Mouse (Mus musculus) bone marrow, adult 2 months (tissue): ENCODE results near the gene Zfp410. TPM values are rescaled to one million over a fixed set of nuclear protein-coding genes. Genes with fewer than 3 reads are reported as not detected.

ENCODE experiments used
- H3K27ac ChIP-seq: fragments of 200-500 bp; 2 replicates; pipeline ENCODE4 v1.5.1; 2012; ENCODE audit warnings: low read depth, mild to moderate bottlenecking, control low read depth, inconsistent platforms, low read length; ENCODE audit not compliant: control insufficient read depth, poor library complexity, insufficient read depth
- H3K4me1 ChIP-seq: fragments of 200-500 bp; 2 replicates; pipeline ENCODE4 v1.6.1; 2011; ENCODE audit warnings: low read length; ENCODE audit not compliant: control insufficient read depth, insufficient read depth
- H3K4me3 ChIP-seq: fragments of 200-500 bp; replicated peaks from 2 replicates; pipeline ENCODE3; 2011; ENCODE audit warnings: mild to moderate bottlenecking, low read depth, low read length, control low read depth; ENCODE audit not compliant: control insufficient read depth
- CTCF ChIP-seq: fragments of 200-500 bp; IDR thresholded peaks from 2 replicates; pipeline ENCODE4 v1.5.1; 2011; ENCODE audit warnings: low read length, control low read depth; ENCODE audit not compliant: control insufficient read depth, insufficient read depth
- POLR2A ChIP-seq: fragments of 200-500 bp; IDR thresholded peaks from 2 replicates; pipeline ENCODE4 v1.6.1; 2011; ENCODE audit warnings: low read depth, mild to moderate bottlenecking, control low read depth, low read length, borderline replicate concordance; ENCODE audit not compliant: control insufficient read depth
- WGBS: fragments of 180-500 bp; shearing (Covaris S2); methylation state at CpG from one replicate; pipeline ENCODE4 v1.1.7; 2018; 5-methylcytosine and 5-hydroxymethylcytosine counted together
- polyA plus RNA-seq: library from polyadenylated mRNA; stranded (reverse); fragments of >200 nt; gene quantifications from 2 replicates; pipeline ENCODE4 v1.2.4, GENCODE M21; 2011; ENCODE audit warnings: low replicate concordance; ENCODE audit not compliant: missing spikeins, insufficient read depth, insufficient read length

Zfp410 gene
- 29.1 and 31.8 TPM in 2 replicates for polyA plus RNA-seq

GRCm38 (mm10) chr12:84316721-84317621, at the start of gene Zfp410:
Zfp410 (plus strand) TSS chr12:84316852.
- TF ChIP-seq CTCF (no peak), POLR2A (peak; percentile 73)
- Histone ChIP-seq H3K4me3 (peak within 1 kb of the TSS; percentile 98), H3K4me1 (no peaks in the 10 kb centered on the region; the same call in 1 of the 2 replicates), H3K27ac (peak within 1 kb of the TSS; percentile 82)
- WGBS, result under 1% methylated on average over 77 of the region's 77 CpGs

GRCm38 (mm10) chr12:84267264-84267663, 49.4 kb upstream of the Zfp410 start:
- no peak for TF ChIP-seq POLR2A
- TF ChIP-seq CTCF, result no peak
- Histone ChIP-seq H3K4me3 (no peak overlapping the region), H3K4me1 (no peaks in the 10 kb centered on the region), H3K27ac (no peak overlapping the region)
- WGBS, result 72% methylated on average over 2 of the region's 2 CpGs

GRCm38 (mm10) chr12:84273366-84273765, 43.3 kb upstream of the Zfp410 start:
- Histone ChIP-seq H3K27ac (no peak overlapping the region), H3K4me3 (no peak overlapping the region), H3K4me1 (peaks cover 1% of the 10 kb centered on the region; the same call in 1 of the 2 replicates)
- TF ChIP-seq CTCF (no peak), POLR2A (no peak)
- 64% methylated on average over 5 of the region's 5 CpGs for WGBS

- no peak for TF ChIP-seq CTCF
- no peak for TF ChIP-seq POLR2A
- Histone ChIP-seq H3K4me1 (peaks cover 1% of the 10 kb centered on the region; the same call in 1 of the 2 replicates), H3K4me3 (no peak overlapping the region), H3K27ac (peak overlapping the region; percentile 32; the same call in 1 of the 2 replicates)
- WGBS, result 25% methylated on average over 9 of the region's 9 CpGs
Observed at GRCm38 (mm10) chr12:84275288-84275687, 41.4 kb upstream of the Zfp410 start.

GRCm38 (mm10) chr12:84276288-84276687, 40.4 kb upstream of the Zfp410 start:
- Histone ChIP-seq H3K27ac (no peak overlapping the region), H3K4me3 (no peak overlapping the region), H3K4me1 (peaks cover 1% of the 10 kb centered on the region; the same call in 1 of the 2 replicates)
- 33% methylated on average over 2 of the region's 2 CpGs for WGBS
- TF ChIP-seq POLR2A (no peak), CTCF (no peak)

GRCm38 (mm10) chr12:84276799-84277198, 39.9 kb upstream of the Zfp410 start:
- WGBS, result 83% methylated on average over 4 of the region's 4 CpGs
- peaks cover 1% of the 10 kb centered on the region; the same call in 1 of the 2 replicates for H3K4me1 ChIP-seq
- no peak overlapping the region for H3K4me3 ChIP-seq
- H3K27ac ChIP-seq, result no peak overlapping the region
- no peak for TF ChIP-seq POLR2A
- no peak for TF ChIP-seq CTCF

GRCm38 (mm10) chr12:84277832-84278231, 38.8 kb upstream of the Zfp410 start:
- H3K27ac ChIP-seq, result no peak overlapping the region
- TF ChIP-seq CTCF, result no peak
- TF ChIP-seq POLR2A, result no peak
- H3K4me1 ChIP-seq, result peaks cover 1% of the 10 kb centered on the region; the same call in 1 of the 2 replicates
- 89% methylated on average over 3 of the region's 3 CpGs for WGBS
- no peak overlapping the region for H3K4me3 ChIP-seq

- no peak overlapping the region for H3K27ac ChIP-seq
- no peak overlapping the region for H3K4me3 ChIP-seq
- WGBS, result 86% methylated on average over 7 of the region's 7 CpGs
- TF ChIP-seq POLR2A, result no peak
- TF ChIP-seq CTCF, result no peak
- H3K4me1 ChIP-seq, result peaks cover 1% of the 10 kb centered on the region; the same call in 1 of the 2 replicates
Observed at GRCm38 (mm10) chr12:84278901-84279300, 37.8 kb upstream of the Zfp410 start.

GRCm38 (mm10) chr12:84284391-84284790, 32.3 kb upstream of the Zfp410 start:
- no peak overlapping the region for H3K27ac ChIP-seq
- TF ChIP-seq POLR2A, result no peak
- TF ChIP-seq CTCF, result no peak
- 77% methylated on average over 14 of the region's 14 CpGs for WGBS
- H3K4me3 ChIP-seq, result no peak overlapping the region
- no peaks in the 10 kb centered on the region; the same call in 1 of the 2 replicates for H3K4me1 ChIP-seq
